Mouse (Mus musculus) embryo, embryonic 11.5 days (tissue): Measurements from ENCODE around the gene Adgrg3.
A peak's percentile ranks its signal among the peaks of the same experiment; 100 is the strongest.

ENCODE experiments used
- DNase-seq: peaks from one replicate; pipeline ENCODE4 v3.0.0-alpha.2; 2012; ENCODE audit warnings: low read depth, low spot score

The Adgrg3 gene

GRCm38 (mm10) chr8:95080381-95081341, 63.2 kb downstream of the Adgrg3 start, which contains the start of gene Katnb1:
Katnb1 (plus strand) TSS chr8:95081186.
- peak; percentile 99 for DNase-seq

- DNase-seq, result no peak
These were observed 64.2 kb downstream of the Adgrg3 start for GRCm38 (mm10) chr8:95081650-95082049.

- DNase-seq, result no peak
These were observed 66.8 kb downstream of the Adgrg3 start for GRCm38 (mm10) chr8:95084261-95084660.

DNA sequence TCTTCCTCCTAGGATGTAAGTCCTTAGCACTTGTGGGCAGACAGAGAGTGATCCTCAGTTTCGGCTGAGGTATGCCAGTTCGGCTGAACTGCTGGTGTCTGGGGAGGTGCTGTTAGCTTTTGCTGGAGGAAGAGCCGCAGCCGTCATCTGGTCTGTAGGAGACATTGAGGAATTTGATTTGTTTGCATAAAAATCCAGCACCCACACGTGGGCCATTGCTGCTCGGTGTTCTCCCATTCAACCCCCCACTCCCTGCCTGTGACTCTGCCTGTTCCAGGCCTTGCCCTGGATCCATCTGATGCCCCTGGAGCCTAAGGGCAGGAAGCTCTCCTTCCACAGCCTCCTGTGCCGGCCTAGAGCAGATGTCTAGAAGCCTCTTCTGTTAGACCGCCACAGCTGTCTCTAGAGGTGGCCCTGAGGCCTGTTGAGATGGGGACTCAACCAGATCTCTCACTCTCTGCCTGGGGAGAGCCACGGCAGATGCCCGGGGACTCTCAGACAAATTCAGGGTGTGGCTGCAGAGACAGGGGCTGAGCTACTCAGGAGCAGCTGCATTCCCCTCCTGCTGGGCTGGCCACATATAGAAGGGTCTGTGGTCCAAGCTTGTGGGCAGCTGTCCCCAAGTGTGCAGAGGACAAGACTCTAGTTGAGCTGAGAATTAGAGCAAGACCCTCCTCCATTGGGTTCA, 67.4 kb downstream of the Adgrg3 start:
- DNase-seq, result no peak

- no peak for DNase-seq
These were observed 68.1 kb downstream of the Adgrg3 start for GRCm38 (mm10) chr8:95085432-95086141.

GRCm38 (mm10) chr8:95093574-95093973, 76.1 kb downstream of the Adgrg3 start:
- DNase-seq, result no peak
